Mouse (Mus musculus) heart, embryonic 15.5 days (tissue): ENCODE data around the gene Rpp25l. TPM values are rescaled to one million over a fixed set of nuclear protein-coding genes. Genes with fewer than 3 reads are reported as not detected.

Experiments
- ATAC-seq: fragments of 200-750 bp; cut with Nextera tagmentation; replicated peaks from 2 replicates; pipeline ENCODE4 v1.8.0; 2017; ENCODE audit warnings: low read depth, moderate TSS enrichment; ENCODE audit not compliant: insufficient number of reproducible peaks, insufficient read depth, low FRiP score
- H3K27ac ChIP-seq: fragments of 300-500 bp; sonication (generic); 2 replicates; pipeline ENCODE4 v1.5.1; 2015; ENCODE audit warnings: mild to moderate bottlenecking, inconsistent platforms
- H3K27me3 ChIP-seq: fragments of 300-500 bp; sonication (generic); 2 replicates; pipeline ENCODE4 v1.6.1; 2015; ENCODE audit warnings: inconsistent platforms
- H3K36me3 ChIP-seq: fragments of 300-500 bp; sonication (generic); 2 replicates; pipeline ENCODE4 v1.6.1; 2015; ENCODE audit warnings: mild to moderate bottlenecking, inconsistent platforms
- H3K4me1 ChIP-seq: fragments of 300-500 bp; sonication (generic); replicated peaks from 2 replicates; pipeline ENCODE4 v1.6.1; 2015; ENCODE audit warnings: inconsistent platforms
- H3K4me2 ChIP-seq: fragments of 300-500 bp; sonication (generic); 2 replicates; pipeline ENCODE4 v1.6.1; 2015; ENCODE audit warnings: inconsistent platforms, mild to moderate bottlenecking, moderate library complexity
- H3K4me3 ChIP-seq: fragments of 300-500 bp; sonication (generic); 2 replicates; pipeline ENCODE4 v1.5.1; 2015; ENCODE audit warnings: mild to moderate bottlenecking, inconsistent platforms
- H3K9ac ChIP-seq: fragments of 300-500 bp; sonication (generic); 2 replicates; pipeline ENCODE4 v1.6.1; 2015; ENCODE audit warnings: mild to moderate bottlenecking, inconsistent platforms
- H3K9me3 ChIP-seq: fragments of 300-500 bp; sonication (generic); replicated peaks from 2 replicates; pipeline ENCODE4 v1.6.1; 2016; ENCODE audit warnings: inconsistent platforms
- WGBS: fragments of 180-500 bp; shearing (Covaris S2); methylation state at CpG from one replicate; pipeline ENCODE4 v1.1.7; 2015; ENCODE audit warnings: mixed read lengths; 5-methylcytosine and 5-hydroxymethylcytosine counted together
- polyA plus RNA-seq: library from polyadenylated mRNA; unstranded; fragments of >200 nt; fragmentation: Nextera tagmentation; extraction: Ambion mirVana; gene quantifications from 2 replicates; pipeline ENCODE4 v1.2.1, GENCODE M21; 2015

Gene Rpp25l
- polyA plus RNA-seq, 1 experiment from 2014 or later: 42.7 TPM

DNA sequence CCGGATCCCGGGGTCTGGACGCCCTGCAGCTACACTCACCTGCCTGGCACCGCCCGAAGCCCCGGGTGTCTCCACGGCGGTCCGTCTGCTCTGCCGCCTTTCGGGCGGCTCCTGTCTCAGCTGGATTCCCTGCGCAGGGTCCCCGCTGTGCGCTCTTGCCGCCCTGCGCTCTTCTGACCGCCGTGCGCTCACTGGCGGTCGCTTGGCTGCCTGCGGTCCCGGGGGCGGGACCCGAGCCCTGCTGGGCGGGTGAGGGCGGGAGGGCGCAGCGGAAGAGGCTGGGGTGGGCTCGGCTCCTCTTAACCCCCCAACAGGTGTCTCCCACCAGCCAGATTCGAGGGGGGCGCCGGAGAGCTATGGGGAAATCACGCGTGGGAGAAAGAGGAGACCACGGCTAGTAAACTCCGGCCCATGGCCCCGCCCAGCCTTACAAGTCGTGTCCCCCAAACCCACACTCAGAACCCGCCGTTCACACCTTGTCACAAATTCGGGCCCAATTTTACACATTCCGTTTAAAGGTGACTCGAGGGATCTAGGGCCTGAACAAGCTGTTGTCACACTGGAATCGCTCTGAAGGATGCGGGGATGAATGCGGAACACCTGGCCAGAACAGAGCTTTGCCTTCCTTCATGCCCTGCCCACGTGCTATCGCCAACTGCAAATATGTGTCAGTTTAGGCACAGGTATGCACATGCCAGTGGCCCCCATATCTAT lies 17.9 kb upstream of the Rpp25l start, which contains the start of gene Arid3c:
Gene Arid3c (minus strand): TSS at position 91 of the 714 bp plus-strand sequence.
- Histone ChIP-seq H3K9me3 (no peaks in the 10 kb centered on the region), H3K4me3 (peak within 1 kb of the TSS; percentile 46), H3K36me3 (no peaks in the 10 kb centered on the region), H3K4me2 (peak within 1 kb of the TSS; percentile 86), H3K27me3 (peaks cover 81% of the 10 kb centered on the region), H3K4me1 (peaks cover 10% of the 10 kb centered on the region), H3K27ac (no peak within 1 kb of the TSS), H3K9ac (peak within 1 kb of the TSS; percentile 43; the same call in 1 of the 2 replicates)
- WGBS: 2% methylated on average over 50 of the region's 50 CpGs
- ATAC-seq: 0 out of 2 replicates have a peak, but pooled peaks have one; percentile 37

DNA sequence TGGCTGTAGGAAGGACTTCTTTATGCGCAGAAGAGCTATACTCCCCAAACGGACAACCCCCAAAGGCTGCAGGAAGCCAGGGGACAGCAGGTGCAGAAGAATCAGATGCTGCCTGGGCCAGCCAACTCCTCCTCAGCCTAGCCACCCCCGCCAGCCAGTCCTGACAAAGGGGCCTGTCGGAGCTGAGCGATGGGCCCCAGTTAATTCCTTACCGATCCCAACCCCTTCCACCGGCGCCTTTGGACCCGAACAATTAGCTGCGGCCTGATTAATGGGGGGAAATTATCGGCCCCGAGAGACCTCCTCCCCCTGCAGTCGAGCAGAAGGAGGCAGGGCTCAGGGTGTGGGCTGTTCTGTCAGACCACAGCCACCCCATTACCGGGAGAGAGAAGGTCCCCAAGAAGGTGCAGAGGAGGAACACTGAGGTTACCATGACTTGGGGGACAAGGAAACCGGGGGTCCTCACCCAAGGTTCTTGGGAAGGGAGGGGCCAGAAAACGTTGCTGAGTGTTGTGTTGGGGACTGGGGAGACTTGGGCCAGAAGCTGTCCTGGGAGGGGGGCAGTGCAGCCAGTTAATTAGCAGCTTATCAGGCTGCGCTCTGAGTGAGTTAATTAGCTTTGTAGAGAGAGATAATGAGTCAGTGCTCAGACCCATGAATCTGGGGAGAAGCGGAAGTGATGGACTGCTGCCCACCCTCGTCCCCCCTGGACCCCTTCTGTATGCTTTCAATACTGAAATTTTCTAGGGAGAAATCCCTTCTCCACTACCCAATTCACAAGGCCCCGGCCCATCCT lies 13.7 kb upstream of the Rpp25l start:
- no peak for ATAC-seq
- WGBS: 17% methylated on average over 20 of the region's 20 CpGs

DNA sequence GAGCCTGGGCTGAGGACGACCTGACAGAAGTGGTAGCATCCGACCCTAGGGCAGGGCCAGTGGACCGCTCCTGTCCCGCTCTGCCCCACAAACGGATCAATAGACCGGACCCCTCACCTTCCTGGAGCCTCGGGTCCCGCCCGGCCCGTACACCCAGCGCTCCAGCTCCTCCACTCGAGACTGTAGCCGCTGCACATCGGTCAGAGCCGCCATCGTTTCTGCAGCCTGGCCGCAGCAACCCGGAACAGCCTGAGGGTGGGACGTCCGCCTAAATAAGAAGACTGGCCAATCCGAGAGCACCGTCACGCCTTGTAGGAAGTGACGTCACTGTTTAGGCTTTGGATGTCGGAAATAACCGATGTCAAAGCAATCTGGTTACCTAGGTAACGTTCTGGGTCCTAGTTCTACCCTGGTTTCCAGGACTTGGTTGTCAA lies 9.6 kb upstream of the Rpp25l start, which contains the start of gene Dctn3:
Gene Dctn3 (minus strand): TSS at position 253 of the 434 bp plus-strand sequence.
- Histone ChIP-seq H3K27me3 (peaks cover 45% of the 10 kb centered on the region), H3K27ac (no peak within 1 kb of the TSS), H3K4me1 (peaks cover 17% of the 10 kb centered on the region), H3K36me3 (peaks cover 18% of the 10 kb centered on the region; the same call in 1 of the 2 replicates), H3K9ac (peak within 1 kb of the TSS; percentile 67), H3K9me3 (no peaks in the 10 kb centered on the region), H3K4me3 (peak within 1 kb of the TSS; percentile 77), H3K4me2 (peak within 1 kb of the TSS; percentile 71)
- under 1% methylated on average over 27 of the region's 27 CpGs for WGBS
- ATAC-seq: peak; percentile 92

More for the DNA sequence above, 13.7 kb upstream of the Rpp25l start:
- Histone ChIP-seq H3K4me3 (no peak overlapping the region), H3K27ac (no peak overlapping the region), H3K36me3 (no peaks in the 10 kb centered on the region), H3K4me1 (peaks cover 22% of the 10 kb centered on the region), H3K27me3 (peaks cover 82% of the 10 kb centered on the region), H3K4me2 (no peak overlapping the region), H3K9ac (no peak overlapping the region), H3K9me3 (no peaks in the 10 kb centered on the region)

DNA sequence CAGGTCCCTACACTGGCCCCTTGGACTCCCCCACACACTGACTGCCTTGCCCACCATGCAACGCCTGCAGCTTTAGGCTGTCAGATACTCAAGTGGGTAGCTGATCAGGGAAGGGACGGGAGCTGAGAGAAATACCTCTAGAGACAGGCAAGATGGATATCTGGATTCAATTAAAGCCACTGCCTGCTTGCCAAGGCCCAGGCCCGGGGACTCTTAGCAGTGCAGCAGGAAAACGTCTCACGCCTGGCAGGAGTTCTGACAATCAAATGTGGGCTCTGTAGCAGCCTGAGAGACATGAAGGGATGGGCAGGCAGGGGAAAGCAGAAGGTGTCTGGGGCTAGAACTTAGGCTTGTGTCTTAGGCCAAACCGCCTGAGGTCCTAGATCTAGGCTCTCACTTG lies 3.5 kb upstream of the Rpp25l start:
- peaks cover 19% of the 10 kb centered on the region for H3K4me1 ChIP-seq
- peaks cover 29% of the 10 kb centered on the region; the same call in 1 of the 2 replicates for H3K36me3 ChIP-seq
- H3K27me3 ChIP-seq: no peaks in the 10 kb centered on the region
- no peak for ATAC-seq
- H3K4me2 ChIP-seq: no peak overlapping the region
- H3K9ac ChIP-seq: no peak overlapping the region
- no peaks in the 10 kb centered on the region for H3K9me3 ChIP-seq
- H3K4me3 ChIP-seq: no peak overlapping the region
- 57% methylated on average over 6 of the region's 6 CpGs for WGBS
- H3K27ac ChIP-seq: no peak overlapping the region

DNA sequence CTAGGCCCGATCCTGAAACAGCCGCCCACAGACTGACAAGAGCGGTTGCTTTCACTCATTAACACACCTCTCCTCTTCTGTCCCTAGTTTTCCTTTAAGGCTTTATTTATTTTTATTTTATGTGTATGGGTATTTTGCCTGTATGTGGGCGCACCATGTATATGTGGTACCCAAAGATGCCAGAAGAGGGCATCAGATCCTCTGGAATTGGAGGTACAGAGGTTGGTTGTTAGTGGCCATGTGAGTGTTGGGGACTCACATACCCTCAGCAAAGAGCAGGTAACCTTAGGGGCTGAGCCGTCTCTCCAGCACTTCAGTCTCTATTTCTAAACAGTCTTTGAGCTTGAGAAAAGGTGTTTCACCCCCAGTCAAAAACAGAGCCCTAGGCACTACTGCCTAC lies 2.3 kb upstream of the Rpp25l start:
- Histone ChIP-seq H3K4me2 (no peak overlapping the region), H3K27me3 (no peaks in the 10 kb centered on the region), H3K4me1 (peaks cover 20% of the 10 kb centered on the region), H3K9me3 (no peaks in the 10 kb centered on the region), H3K4me3 (no peak overlapping the region), H3K27ac (no peak overlapping the region), H3K36me3 (peaks cover 32% of the 10 kb centered on the region; the same call in 1 of the 2 replicates), H3K9ac (no peak overlapping the region)
- WGBS: 85% methylated on average over 5 of the region's 5 CpGs
- ATAC-seq: no peak

DNA sequence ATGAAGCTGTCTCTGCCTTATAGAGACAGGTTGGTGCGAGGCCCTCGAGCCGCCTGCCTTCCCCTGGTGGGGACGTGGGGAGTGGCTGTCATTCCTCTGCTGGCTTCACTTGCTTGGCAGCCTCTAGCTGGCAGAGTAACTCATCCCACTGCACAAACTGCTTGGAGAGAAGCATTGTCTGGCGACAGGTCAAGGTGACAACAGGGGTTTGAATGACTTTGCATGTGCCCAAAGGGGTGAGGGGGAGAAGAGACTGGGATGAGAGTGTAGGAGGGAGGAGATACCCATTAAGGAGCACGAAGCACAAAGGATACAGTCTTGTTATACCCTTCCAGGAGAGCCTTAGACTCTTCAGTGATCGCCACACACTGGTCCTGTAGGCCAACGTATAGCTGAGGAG lies 1.7 kb upstream of the Rpp25l start:
- no peak overlapping the region for H3K4me2 ChIP-seq
- no peaks in the 10 kb centered on the region for H3K9me3 ChIP-seq
- no peak for ATAC-seq
- H3K36me3 ChIP-seq: peaks cover 30% of the 10 kb centered on the region; the same call in 1 of the 2 replicates
- no peak overlapping the region for H3K9ac ChIP-seq
- no peak overlapping the region for H3K27ac ChIP-seq
- H3K4me1 ChIP-seq: peaks cover 20% of the 10 kb centered on the region
- WGBS: 66% methylated on average over 8 of the region's 8 CpGs
- H3K27me3 ChIP-seq: no peaks in the 10 kb centered on the region
- no peak overlapping the region for H3K4me3 ChIP-seq

DNA sequence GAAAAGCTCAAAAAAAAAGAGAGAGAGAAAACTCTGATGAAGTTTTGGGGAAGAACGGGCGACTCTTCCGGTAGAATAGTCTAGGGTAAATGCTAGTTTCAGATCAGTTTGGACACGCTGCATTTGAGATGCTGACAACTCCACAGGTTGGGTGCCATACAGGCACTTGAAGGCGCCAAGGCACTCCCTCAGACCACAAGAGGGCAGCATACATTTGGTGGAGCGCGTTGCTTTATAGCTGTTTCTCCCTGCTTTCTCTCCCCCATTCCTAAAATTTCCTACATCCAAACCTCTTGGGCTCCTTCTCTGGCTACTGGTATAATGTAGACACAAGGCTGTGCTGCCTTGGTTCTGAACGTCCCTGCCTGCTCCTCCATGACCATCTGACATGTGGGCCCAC lies 942 bp upstream of the Rpp25l start:
- 0 out of 2 replicates have a peak, but pooled peaks have one; percentile 25 for ATAC-seq
- WGBS: 17% methylated on average over 8 of the region's 8 CpGs

DNA sequence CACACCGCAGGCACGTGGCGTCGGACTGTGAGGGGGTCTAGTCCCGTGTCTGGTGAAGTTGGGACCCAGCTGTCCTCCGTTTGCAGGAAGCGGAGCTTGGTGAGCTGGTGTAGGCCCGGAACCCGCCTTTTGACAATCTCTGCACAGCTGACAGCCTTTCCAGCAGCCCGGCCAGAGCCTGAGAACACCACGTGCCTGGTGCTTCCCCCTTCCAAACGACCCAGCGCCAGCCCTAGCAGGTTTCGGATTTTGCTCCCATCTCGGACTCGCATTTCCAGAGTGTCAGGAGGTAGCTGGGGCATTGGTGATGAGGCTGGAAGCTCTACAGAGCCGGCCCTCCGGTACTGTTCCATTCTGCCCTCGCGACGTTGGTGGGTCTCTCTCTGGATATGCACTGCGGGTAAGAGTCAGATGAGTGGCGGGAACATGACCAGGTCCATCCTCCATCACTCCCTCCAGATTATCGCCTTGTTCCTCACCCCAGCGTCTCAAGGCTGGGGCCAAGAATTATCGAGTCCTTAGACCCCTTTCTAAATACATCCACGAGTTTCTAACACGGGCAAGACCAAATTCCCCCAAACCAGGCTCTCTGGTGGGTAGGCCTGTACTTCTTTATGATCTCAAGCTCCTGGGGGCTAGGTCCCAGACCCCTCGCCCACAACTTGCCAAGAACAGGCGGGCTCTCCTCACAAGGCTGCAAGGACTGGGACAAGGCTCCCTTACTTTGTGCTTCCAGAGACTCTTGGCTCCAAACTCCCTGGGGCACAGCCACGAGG lies 725 bp downstream of the Rpp25l start:
- peaks cover 20% of the 10 kb centered on the region for H3K4me1 ChIP-seq
- no peak for ATAC-seq
- peak overlapping the region; percentile 81 for H3K9ac ChIP-seq
- no peaks in the 10 kb centered on the region for H3K9me3 ChIP-seq
- peaks cover 3% of the 10 kb centered on the region for H3K27me3 ChIP-seq
- H3K27ac ChIP-seq: peak overlapping the region; percentile 61
- WGBS: 37% methylated on average over 31 of the region's 31 CpGs
- peak overlapping the region; percentile 84 for H3K4me2 ChIP-seq
- peaks cover 10% of the 10 kb centered on the region; the same call in 1 of the 2 replicates for H3K36me3 ChIP-seq
- peak overlapping the region; percentile 77 for H3K4me3 ChIP-seq

More for the DNA sequence above, 942 bp upstream of the Rpp25l start:
- Histone ChIP-seq H3K4me3 (peak overlapping the region; percentile 77), H3K9ac (no peak overlapping the region), H3K4me1 (peaks cover 20% of the 10 kb centered on the region), H3K27me3 (no peaks in the 10 kb centered on the region), H3K4me2 (peak overlapping the region; percentile 84), H3K36me3 (peaks cover 23% of the 10 kb centered on the region; the same call in 1 of the 2 replicates), H3K9me3 (no peaks in the 10 kb centered on the region), H3K27ac (no peak overlapping the region)

DNA sequence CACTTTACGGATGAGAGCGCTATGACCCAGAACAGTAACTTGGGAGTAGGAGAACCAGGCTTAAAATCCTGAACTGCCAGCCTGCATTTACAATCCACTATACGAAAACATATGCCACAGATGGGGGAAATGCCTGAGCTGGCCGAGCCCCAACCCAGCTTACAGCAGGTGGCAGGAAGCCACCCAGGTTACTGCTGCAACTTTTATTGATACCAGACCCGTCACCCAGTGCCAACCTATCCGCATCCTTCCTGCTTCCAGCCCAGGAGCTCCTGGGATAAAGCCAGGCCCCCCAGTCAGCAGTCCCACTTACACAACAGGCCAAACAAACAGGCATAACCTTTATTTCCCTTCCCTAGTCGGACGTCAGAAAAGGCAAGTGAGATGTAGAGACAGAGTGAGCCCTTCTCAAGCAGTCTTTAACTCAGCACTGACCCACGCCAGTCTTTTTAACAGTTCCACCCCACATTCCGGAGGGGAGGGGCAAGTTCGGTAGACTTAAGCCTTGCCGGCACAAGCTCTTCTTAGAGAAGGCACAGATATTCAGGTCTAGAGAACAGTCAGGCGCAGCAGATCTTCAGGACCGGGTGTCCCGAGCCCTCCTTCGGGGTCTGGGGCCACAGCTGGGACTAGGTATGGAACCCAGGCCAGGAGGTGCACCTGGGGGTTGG lies 1.5 kb downstream of the Rpp25l start:
- no peaks in the 10 kb centered on the region for H3K9me3 ChIP-seq
- 73% methylated on average over 16 of the region's 16 CpGs for WGBS
- peak overlapping the region; percentile 81; the same call in 1 of the 2 replicates for H3K9ac ChIP-seq
- H3K36me3 ChIP-seq: peaks cover 6% of the 10 kb centered on the region; the same call in 1 of the 2 replicates
- no peak overlapping the region for H3K27ac ChIP-seq
- H3K4me1 ChIP-seq: peaks cover 24% of the 10 kb centered on the region
- H3K4me3 ChIP-seq: peak overlapping the region; percentile 77
- ATAC-seq: no peak
- peak overlapping the region; percentile 84 for H3K4me2 ChIP-seq
- peaks cover 6% of the 10 kb centered on the region for H3K27me3 ChIP-seq

DNA sequence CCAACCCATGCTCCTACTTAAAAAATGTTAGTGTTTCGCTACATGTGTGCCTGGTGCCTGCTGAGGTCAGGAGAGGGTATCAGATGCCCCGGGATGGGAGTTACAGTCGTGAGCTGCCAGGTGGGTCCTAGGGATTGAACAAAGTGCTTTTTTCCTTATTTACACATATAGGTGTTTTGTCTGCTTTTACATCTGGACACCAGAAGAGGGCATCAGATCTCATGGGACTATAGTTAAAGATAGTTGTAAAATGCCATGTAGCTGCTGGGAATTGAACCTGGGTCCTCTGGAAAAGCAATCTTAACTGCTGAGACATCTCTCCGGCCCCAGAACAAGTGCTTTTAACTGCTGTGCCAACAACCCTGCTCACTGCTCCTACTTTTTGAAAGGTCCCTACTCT lies 3.1 kb downstream of the Rpp25l start:
- WGBS: 56% methylated on average over 4 of the region's 4 CpGs
- Histone ChIP-seq H3K4me1 (peaks cover 34% of the 10 kb centered on the region), H3K4me3 (no peak overlapping the region), H3K9ac (no peak overlapping the region), H3K4me2 (no peak overlapping the region), H3K27ac (no peak overlapping the region), H3K36me3 (peaks cover 6% of the 10 kb centered on the region; the same call in 1 of the 2 replicates), H3K9me3 (no peaks in the 10 kb centered on the region), H3K27me3 (peaks cover 17% of the 10 kb centered on the region)
- no peak for ATAC-seq
